Mouse (Mus musculus): ENCODE measurements around the gene Gm20662. TPM values are rescaled to one million over a fixed set of nuclear protein-coding genes. Genes with fewer than 3 reads are reported as not detected.

Gm20662 gene
- polyA plus RNA-seq, 1 experiment = 6.9 TPM

DNA sequence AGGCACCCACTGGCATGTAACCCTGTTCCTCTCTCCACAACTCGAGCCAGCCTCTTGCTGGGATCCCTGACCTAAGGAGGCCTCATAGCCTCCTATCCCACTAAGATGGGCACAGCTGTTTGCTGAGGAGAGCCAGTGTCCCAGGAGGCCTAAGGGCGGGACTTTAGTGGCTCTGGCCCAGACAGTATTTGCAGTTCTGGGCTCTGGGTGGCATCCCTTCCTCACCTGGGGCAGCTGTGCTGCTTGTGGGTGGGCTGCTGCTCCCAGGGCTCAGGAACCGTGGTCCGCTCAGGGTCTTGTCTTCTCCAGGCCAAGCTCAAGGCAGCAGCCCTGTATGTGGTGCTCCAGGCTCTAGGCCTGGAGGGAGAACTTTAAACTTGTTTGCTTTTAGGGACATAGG, 50.4 kb downstream of the Gm20662 start:
- peak in 1 of 2 experiments; percentile 18 for DNase-seq
- H3K4me1 ChIP-seq (ENCODE audit: control insufficient read depth, insufficient read depth, low read length) = no peaks in the 10 kb centered on the region; the same call in 1 of the 2 replicates
- no peak overlapping the region for H3K27ac ChIP-seq (ENCODE audit: insufficient read depth, low read length)
- TF ChIP-seq CTCF (IDR thresholded peaks at IDR 0.05; ENCODE audit: borderline replicate concordance, insufficient read depth, low read depth, low read length) = no peak
- no peak for TF ChIP-seq POLR2A (IDR thresholded peaks at IDR 0.05; ENCODE audit: borderline replicate concordance, insufficient read depth, low read length)
- no peak overlapping the region for H3K4me3 ChIP-seq (replicated peaks; ENCODE audit: insufficient read depth, low read depth, low read length)
- WGBS = 70% methylated on average over 4 of the region's 4 CpGs
- no peaks in the 10 kb centered on the region for H3K27me3 ChIP-seq (ENCODE audit: control insufficient read depth, insufficient read depth, low read length)

- H3K27me3 ChIP-seq (ENCODE audit: control insufficient read depth, insufficient read depth, low read length) = no peaks in the 10 kb centered on the region
- no peak overlapping the region for H3K4me3 ChIP-seq (replicated peaks; ENCODE audit: insufficient read depth, low read depth, low read length)
- no peak for TF ChIP-seq POLR2A (IDR thresholded peaks at IDR 0.05; ENCODE audit: borderline replicate concordance, insufficient read depth, low read length)
- no peak for TF ChIP-seq CTCF (IDR thresholded peaks at IDR 0.05; ENCODE audit: borderline replicate concordance, insufficient read depth, low read depth, low read length)
- H3K27ac ChIP-seq (ENCODE audit: insufficient read depth, low read length) = no peak overlapping the region
- H3K4me1 ChIP-seq (ENCODE audit: control insufficient read depth, insufficient read depth, low read length) = no peaks in the 10 kb centered on the region; the same call in 1 of the 2 replicates
- WGBS = 45% methylated on average over 17 of the region's 17 CpGs
- DNase-seq = peak; percentile 19 to 23
These were observed 51.7 kb downstream of the Gm20662 start for GRCm38 (mm10) chr9:108047601-108048565.

DNA sequence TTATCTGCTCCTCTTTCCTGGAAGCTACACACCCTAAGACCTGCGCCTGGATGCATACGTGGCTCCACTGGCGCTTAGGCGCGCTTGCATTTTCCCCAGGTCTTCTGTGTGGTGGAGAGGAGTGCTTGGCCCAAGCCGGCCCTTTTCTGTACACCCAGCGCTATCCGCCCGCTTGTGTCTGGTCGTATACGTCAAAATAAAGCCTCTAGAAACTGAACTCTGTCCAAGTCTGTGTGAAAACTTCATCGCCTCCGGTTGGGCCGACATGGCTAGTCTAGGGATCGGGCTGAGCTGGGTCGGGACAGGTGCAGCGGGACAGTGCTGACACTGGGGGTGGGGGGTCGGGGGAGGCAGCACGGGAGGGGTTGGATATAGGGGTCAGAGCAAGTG, 52.4 kb downstream of the Gm20662 start:
- Histone ChIP-seq H3K27ac (ENCODE audit: insufficient read depth, low read length) (no peak overlapping the region), H3K4me3 (replicated peaks; ENCODE audit: insufficient read depth, low read depth, low read length) (peak overlapping the region; percentile 98), H3K27me3 (ENCODE audit: control insufficient read depth, insufficient read depth, low read length) (no peaks in the 10 kb centered on the region), H3K4me1 (ENCODE audit: control insufficient read depth, insufficient read depth, low read length) (peaks cover 5% of the 10 kb centered on the region; the same call in 1 of the 2 replicates)
- TF ChIP-seq POLR2A (IDR thresholded peaks at IDR 0.05; ENCODE audit: borderline replicate concordance, insufficient read depth, low read length) (no peak), CTCF (IDR thresholded peaks at IDR 0.05; ENCODE audit: borderline replicate concordance, insufficient read depth, low read depth, low read length) (no peak)
- 2% methylated on average over 19 of the region's 19 CpGs for WGBS
- DNase-seq = no peak

DNA sequence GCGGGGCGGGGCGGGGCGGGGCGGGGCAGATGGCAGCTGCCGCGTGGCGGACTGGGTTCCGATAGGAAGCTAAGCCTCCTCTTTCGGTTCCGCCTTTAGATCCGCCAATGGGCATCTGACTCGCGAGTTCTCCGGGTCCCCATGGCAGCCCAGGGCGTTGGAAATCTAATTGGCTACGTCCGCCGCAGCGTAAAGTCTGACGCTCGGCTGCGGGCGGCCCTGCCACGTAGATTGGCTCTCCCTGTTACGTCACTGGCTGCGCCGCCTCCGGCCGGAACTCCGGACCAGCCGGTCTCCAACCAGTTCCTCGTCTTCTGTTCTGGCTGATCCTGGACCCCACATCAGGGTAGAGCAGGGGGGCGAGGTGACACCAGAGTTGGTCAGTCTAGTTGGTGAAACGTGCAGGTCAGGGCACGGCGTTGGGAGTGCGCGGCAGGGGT, 52.9 kb downstream of the Gm20662 start, which contains the start of gene Gmppb:
Gene Gmppb, plus strand, starts transcription at position 227 of the 440 bp plus-strand sequence.
- peak; percentile 94 to 97 for DNase-seq
- Histone ChIP-seq H3K27me3 (ENCODE audit: control insufficient read depth, insufficient read depth, low read length) (no peaks in the 10 kb centered on the region), H3K4me3 (replicated peaks; ENCODE audit: insufficient read depth, low read depth, low read length) (peak within 1 kb of the TSS; percentile 98), H3K27ac (ENCODE audit: insufficient read depth, low read length) (peak within 1 kb of the TSS; percentile 63; the same call in 1 of the 2 replicates), H3K4me1 (ENCODE audit: control insufficient read depth, insufficient read depth, low read length) (peaks cover 7% of the 10 kb centered on the region; the same call in 1 of the 2 replicates)
- TF ChIP-seq POLR2A (IDR thresholded peaks at IDR 0.05; ENCODE audit: borderline replicate concordance, insufficient read depth, low read length) (peak; percentile 70; the same call in 1 of the 2 replicates), CTCF (IDR thresholded peaks at IDR 0.05; ENCODE audit: borderline replicate concordance, insufficient read depth, low read depth, low read length) (no peak)
- WGBS = under 1% methylated on average over 39 of the region's 39 CpGs

DNA sequence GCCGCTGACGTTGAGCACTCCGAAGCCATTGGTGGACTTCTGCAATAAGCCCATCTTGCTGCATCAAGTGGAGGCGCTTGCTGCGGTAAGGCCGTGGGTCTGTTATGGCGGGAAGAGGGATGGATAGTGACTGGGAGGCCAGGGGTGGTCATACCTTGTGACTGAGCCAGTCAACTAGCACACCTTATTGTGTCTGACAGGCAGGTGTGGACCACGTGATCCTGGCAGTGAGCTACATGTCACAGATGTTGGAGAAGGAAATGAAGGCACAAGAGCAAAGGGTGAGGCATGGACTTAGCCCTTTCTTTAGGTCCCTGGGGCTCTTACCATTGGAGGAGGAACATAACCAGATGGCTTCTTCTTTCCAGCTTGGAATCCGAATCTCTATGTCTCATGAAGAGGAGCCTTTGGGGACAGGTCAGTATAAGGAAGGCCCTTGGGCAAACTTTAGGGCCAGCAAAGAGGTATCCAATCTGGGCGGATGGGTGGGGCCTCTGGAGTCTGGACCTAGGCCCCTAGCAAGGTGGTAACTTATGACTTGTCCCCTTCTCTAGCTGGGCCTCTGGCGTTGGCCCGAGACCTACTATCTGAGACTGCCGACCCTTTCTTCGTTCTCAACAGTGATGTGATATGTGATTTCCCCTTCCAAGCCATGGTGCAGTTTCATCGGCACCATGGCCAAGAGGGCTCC, 53.6 kb downstream of the Gm20662 start:
- Histone ChIP-seq H3K4me1 (ENCODE audit: control insufficient read depth, insufficient read depth, low read length) (peaks cover 7% of the 10 kb centered on the region; the same call in 1 of the 2 replicates), H3K4me3 (replicated peaks; ENCODE audit: insufficient read depth, low read depth, low read length) (peak overlapping the region; percentile 98), H3K27me3 (ENCODE audit: control insufficient read depth, insufficient read depth, low read length) (no peaks in the 10 kb centered on the region), H3K27ac (ENCODE audit: insufficient read depth, low read length) (peak overlapping the region; percentile 63; the same call in 1 of the 2 replicates)
- DNase-seq = peak; percentile 29 to 38
- TF ChIP-seq POLR2A (IDR thresholded peaks at IDR 0.05; ENCODE audit: borderline replicate concordance, insufficient read depth, low read length) (0 out of 2 replicates have a peak, but pooled peaks have one; percentile 10), CTCF (IDR thresholded peaks at IDR 0.05; ENCODE audit: borderline replicate concordance, insufficient read depth, low read depth, low read length) (no peak)
- WGBS = 37% methylated on average over 15 of the region's 15 CpGs

DNA sequence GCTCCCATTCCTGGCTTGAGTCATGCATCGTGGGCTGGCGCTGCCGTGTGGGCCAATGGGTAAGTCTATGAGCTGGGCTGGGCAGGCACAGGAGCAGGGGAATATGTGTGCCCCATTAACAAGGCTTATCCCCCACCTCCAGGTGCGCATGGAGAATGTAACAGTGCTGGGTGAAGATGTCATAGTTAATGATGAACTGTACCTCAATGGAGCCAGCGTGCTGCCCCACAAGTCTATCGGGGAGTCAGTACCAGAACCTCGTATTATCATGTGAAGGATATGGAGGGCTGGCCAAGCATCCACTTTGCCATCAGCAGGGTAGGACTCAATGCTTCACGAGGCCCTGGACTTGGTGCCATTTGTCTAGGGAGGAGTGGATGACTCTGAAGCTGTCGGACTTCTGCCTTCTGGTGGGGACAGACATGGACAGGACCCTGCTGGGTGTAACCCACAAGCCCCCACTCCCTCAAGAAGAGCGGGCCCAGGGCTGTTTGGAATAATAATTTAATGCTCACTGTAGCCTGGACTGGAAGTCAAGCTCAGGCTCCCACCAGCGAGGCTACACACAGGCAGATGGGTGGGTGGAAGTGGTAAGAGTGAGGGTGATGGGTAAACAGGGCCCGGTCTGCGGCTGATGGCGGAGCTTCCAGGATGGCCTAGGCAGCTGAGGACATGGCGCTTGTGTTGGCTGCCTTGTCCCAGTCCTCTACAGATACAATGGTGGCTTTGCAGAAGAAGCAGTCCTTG, 55.2 kb downstream of the Gm20662 start:
- Histone ChIP-seq H3K27me3 (ENCODE audit: control insufficient read depth, insufficient read depth, low read length) (no peaks in the 10 kb centered on the region), H3K4me1 (ENCODE audit: control insufficient read depth, insufficient read depth, low read length) (peaks cover 7% of the 10 kb centered on the region; the same call in 1 of the 2 replicates), H3K4me3 (replicated peaks; ENCODE audit: insufficient read depth, low read depth, low read length) (no peak overlapping the region), H3K27ac (ENCODE audit: insufficient read depth, low read length) (no peak overlapping the region)
- WGBS = 89% methylated on average over 15 of the region's 15 CpGs
- DNase-seq = peak; percentile 18 to 26
- TF ChIP-seq POLR2A (IDR thresholded peaks at IDR 0.05; ENCODE audit: borderline replicate concordance, insufficient read depth, low read length) (peak; percentile 8; the same call in 1 of the 2 replicates), CTCF (IDR thresholded peaks at IDR 0.05; ENCODE audit: borderline replicate concordance, insufficient read depth, low read depth, low read length) (no peak)

- Histone ChIP-seq H3K27ac (ENCODE audit: insufficient read depth, low read length) (no peak overlapping the region), H3K4me3 (replicated peaks; ENCODE audit: insufficient read depth, low read depth, low read length) (no peak overlapping the region), H3K27me3 (ENCODE audit: control insufficient read depth, insufficient read depth, low read length) (no peaks in the 10 kb centered on the region), H3K4me1 (ENCODE audit: control insufficient read depth, insufficient read depth, low read length) (peaks cover 7% of the 10 kb centered on the region; the same call in 1 of the 2 replicates)
- TF ChIP-seq POLR2A (IDR thresholded peaks at IDR 0.05; ENCODE audit: borderline replicate concordance, insufficient read depth, low read length) (no peak), CTCF (IDR thresholded peaks at IDR 0.05; ENCODE audit: borderline replicate concordance, insufficient read depth, low read depth, low read length) (no peak)
- DNase-seq = peak in 1 of 2 experiments; percentile 12
- 75% methylated on average over 4 of the region's 4 CpGs for WGBS
These were observed 55.7 kb downstream of the Gm20662 start for GRCm38 (mm10) chr9:108051931-108052220.
